Mouse (Mus musculus): ENCODE data around the gene Unc119b.
A peak's percentile ranks its signal among the peaks of the same experiment; 100 is the strongest.
"Not testable (repeated sequence)": the region's sequence is repeated elsewhere in the genome, so short reads cannot be mapped to it uniquely, and the experiment has no call there.

The Unc119b gene

DNA sequence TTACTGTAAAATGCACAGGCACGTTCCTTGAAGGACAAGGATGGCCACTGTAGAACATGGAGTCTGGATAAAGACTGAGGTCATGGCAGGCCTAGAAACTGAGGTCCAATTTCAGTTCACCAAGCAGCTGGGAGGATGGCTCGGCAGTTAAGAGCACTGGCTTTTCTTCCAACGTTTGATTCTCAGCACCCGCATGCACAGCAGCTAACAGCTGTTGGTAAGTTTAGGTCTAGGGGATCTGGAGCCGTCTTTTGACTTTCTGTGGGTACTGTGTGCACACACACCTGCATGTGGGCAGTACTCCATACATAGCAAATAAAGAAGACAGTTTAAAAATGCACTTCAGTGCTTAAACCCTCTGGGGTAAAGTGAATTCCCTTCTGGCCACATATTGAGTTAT, 53.1 kb downstream of the Unc119b start:
- peak; percentile 53 for DNase-seq

DNA sequence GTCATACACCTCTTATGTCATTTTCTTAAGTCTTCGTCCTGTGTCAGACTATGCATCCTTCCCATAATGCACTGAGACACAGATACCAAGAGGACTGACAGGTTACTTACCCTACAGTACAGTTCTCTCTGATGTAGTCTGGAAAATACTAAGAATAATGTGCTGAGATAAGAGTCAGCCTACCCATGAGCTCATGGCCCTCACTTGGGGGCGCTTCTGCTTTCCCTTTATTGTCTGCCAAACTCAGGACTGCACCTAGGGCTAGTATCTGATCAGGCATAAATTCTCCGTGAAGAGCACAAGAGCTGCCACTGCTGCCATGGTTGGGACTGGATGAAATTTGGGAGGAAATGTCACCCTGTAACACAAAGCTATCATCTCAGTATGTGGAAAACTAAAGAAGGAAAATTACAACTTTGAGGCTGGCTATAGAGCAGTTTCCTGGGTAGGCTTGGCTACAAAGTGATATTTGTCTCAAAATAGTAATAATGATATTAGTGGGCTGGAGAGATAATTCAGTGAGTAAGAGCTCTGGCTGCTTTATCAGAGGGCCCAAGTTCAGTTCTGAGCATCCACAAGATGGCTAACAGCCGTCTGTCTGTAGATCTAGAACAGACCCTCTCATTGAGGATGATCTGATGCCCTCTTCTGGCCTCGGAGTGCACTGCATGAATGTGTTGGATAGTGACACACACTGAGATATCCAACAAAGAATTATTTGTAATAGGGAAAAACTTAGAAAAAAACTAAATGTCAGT, 58.5 kb downstream of the Unc119b start:
- peak; percentile 88 for DNase-seq

GRCm38 (mm10) chr5:115074749-115075148, 60.0 kb downstream of the Unc119b start:
- DNase-seq, result no peak

DNA sequence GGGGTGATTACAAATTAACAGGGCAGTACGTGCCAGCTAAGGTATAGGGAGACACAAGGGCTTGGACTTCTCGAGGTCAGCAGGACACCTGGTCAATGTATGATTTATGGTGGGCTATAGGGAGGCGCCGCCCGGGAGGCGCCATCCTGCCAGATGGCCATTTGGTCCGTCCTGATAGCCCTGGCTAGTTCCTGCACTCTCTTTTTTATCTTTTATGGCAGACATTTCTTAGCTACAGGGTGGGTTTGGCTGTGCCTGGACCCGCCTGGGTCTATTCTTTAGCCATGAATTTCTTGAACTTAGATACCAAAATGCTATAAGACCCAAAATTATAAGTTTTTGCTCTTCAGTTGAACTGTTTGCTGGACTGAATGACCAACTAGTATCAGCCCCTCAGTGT, 61.5 kb downstream of the Unc119b start:
- DNase-seq, result not testable (repeated sequence)
